Mouse (Mus musculus) G1E (cell line): Measurements from ENCODE around the gene Exoc3l2. TPM values are rescaled to one million over a fixed set of nuclear protein-coding genes. Genes with fewer than 3 reads are reported as not detected.

ENCODE experiments used
- ATAC-seq: 2 replicates; pipeline ENCODE4 v1.8.0; 2016; ENCODE audit warnings: mild to moderate bottlenecking; ENCODE audit not compliant: insufficient number of reproducible peaks, poor library complexity, low FRiP score, severe bottlenecking; ENCODE audit errors: extremely low read depth
- DNase-seq: peaks from one replicate; pipeline ENCODE4 v3.0.0; 2012; ENCODE audit warnings: low spot score
- H3K27me3 ChIP-seq: 2 replicates; pipeline ENCODE4 v1.6.1; 2012; ENCODE audit warnings: mild to moderate bottlenecking, low read length, inconsistent platforms; ENCODE audit not compliant: insufficient read depth
- H3K36me3 ChIP-seq: replicated peaks from 2 replicates; pipeline ENCODE3; 2012; ENCODE audit warnings: mild to moderate bottlenecking, inconsistent platforms
- H3K4me1 ChIP-seq: 2 replicates; pipeline ENCODE4 v1.6.1; 2012; ENCODE audit warnings: low read depth, low read length, inconsistent platforms, mixed read lengths; ENCODE audit not compliant: insufficient read depth
- H3K4me3 ChIP-seq: 2 replicates; pipeline ENCODE4 v1.5.1; 2012; ENCODE audit warnings: low read depth, mild to moderate bottlenecking, inconsistent platforms, low read length, moderate library complexity, mixed read lengths
- H3K9me3 ChIP-seq: replicated peaks from 2 replicates; pipeline ENCODE4 v1.6.1; 2012; ENCODE audit warnings: inconsistent platforms
- CTCF ChIP-seq: IDR thresholded peaks from 2 replicates; pipeline ENCODE4 v1.5.1; 2012; ENCODE audit warnings: low read depth, low read length, inconsistent platforms, mixed read lengths
- GATA1 ChIP-seq: IDR thresholded peaks from 2 replicates; pipeline ENCODE4 v1.6.1; 2012; ENCODE audit warnings: borderline replicate concordance, low read length, inconsistent platforms, mixed read lengths
- GATA2 ChIP-seq: IDR thresholded peaks from 2 replicates; pipeline ENCODE4 v1.6.1; 2012; ENCODE audit warnings: low read depth, low read length, inconsistent platforms, borderline replicate concordance
- POLR2AphosphoS5 ChIP-seq: IDR thresholded peaks from 2 replicates; pipeline ENCODE4 v1.6.1; 2012; ENCODE audit warnings: low read depth, low read length, inconsistent platforms; ENCODE audit not compliant: insufficient replicate concordance
- TAL1 ChIP-seq: conservative IDR thresholded peaks from 2 replicates; pipeline ENCODE4 v1.6.1; 2012; ENCODE audit warnings: low read depth, low read length, inconsistent platforms, mixed read lengths
- polyA plus RNA-seq: library from polyadenylated mRNA; stranded (reverse); fragments of >175 nt; gene quantifications from 2 replicates; pipeline ENCODE4 v1.2.3, GENCODE M21; 2012
- total RNA-seq, 2 experiments: library from RNA; stranded (forward) in 1 of 2; stranded (reverse) in 1 of 2; fragments of 200-1000 nt in 1 of 2; fragments of >200 nt in 1 of 2; fragmentation: Nextera tagmentation in 1 of 2; gene quantifications; 2 replicates each; pipeline ENCODE4 v1.2.3; 2014 to 2017

Gene Exoc3l2
- total and polyA plus RNA-seq, 3 experiments: 0.02 TPM; not detected in 2

DNA sequence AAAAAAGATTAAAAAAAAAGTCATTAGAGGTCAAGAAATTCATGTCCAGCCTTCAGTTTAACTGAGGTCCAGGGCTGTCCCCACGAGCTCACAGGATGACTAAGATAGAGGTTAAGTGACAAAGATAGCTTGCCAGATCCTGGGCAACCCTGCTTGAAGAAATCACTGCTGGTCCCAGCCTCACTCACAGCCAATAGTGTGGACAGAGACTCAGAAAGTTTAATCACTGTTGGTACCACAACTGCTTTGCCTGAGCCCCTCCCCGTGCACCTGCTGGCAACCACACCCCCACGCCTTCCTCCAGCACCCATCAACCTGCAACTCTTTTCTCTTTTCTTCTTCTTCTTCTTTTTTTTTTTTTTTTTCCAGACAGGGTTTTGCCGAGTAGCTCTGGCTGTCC is 39.1 kb upstream of the Exoc3l2 start:
- peaks cover 15% of the 10 kb centered on the region; the same call in 1 of the 2 replicates for H3K27me3 ChIP-seq
- ATAC-seq (no peak), DNase-seq (no peak)
- TF ChIP-seq GATA2 (no peak), GATA1 (no peak), POLR2AphosphoS5 (no peak), TAL1 (no peak), CTCF (no peak)
- no peak overlapping the region for H3K4me3 ChIP-seq
- no peaks in the 10 kb centered on the region for H3K9me3 ChIP-seq
- H3K4me1 ChIP-seq: peaks cover 18% of the 10 kb centered on the region
- peaks cover 38% of the 10 kb centered on the region for H3K36me3 ChIP-seq

DNA sequence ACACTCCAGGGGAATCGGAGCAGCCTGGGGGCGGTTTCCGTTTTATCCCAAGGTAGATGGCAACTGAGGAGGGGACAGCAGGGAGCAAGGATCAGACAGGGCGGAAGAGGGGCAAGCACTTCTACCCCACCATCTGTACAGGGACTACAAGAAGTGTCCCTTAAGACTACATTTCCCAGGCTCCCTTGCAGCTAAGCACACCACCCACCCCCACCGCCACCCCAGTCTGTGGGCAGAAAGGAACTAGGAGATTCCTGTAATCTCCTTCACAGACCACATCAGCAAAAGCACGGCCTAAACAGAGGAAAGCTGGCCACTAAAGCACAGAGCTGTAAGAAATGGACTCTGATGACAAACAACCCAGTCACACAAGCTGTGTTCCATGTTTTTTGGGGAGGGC is 36.8 kb upstream of the Exoc3l2 start:
- Histone ChIP-seq H3K36me3 (peaks cover 60% of the 10 kb centered on the region), H3K27me3 (no peaks in the 10 kb centered on the region), H3K4me1 (peaks cover 6% of the 10 kb centered on the region), H3K9me3 (no peaks in the 10 kb centered on the region), H3K4me3 (no peak overlapping the region)
- no peak for ATAC-seq
- no peak for TF ChIP-seq TAL1
- no peak for TF ChIP-seq POLR2AphosphoS5
- no peak for TF ChIP-seq GATA2
- no peak for TF ChIP-seq CTCF
- TF ChIP-seq GATA1: no peak
- no peak for DNase-seq

DNA sequence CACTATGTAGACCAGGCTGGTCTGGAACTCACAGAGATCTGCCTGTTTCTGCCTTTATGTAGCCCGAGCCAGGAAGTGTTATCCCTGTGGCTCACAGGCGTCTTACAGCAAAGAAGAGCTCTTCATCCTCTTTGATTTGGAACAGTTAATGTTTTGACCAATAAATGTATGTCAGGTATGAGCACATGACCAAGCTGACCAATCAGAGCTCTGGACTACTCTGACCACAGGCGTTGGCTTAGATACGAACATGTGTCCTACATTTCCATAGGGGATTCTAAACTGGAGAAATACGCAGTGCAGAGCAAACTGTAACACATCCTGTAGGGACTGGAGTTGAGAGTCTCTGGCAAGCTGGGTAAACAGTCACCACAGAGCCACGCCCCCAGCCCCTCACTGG is 36.2 kb upstream of the Exoc3l2 start:
- peaks cover 2% of the 10 kb centered on the region; the same call in 1 of the 2 replicates for H3K4me1 ChIP-seq
- ATAC-seq (no peak), DNase-seq (no peak)
- no peaks in the 10 kb centered on the region for H3K9me3 ChIP-seq
- TF ChIP-seq GATA2 (no peak), TAL1 (no peak), CTCF (no peak), GATA1 (no peak), POLR2AphosphoS5 (no peak)
- H3K27me3 ChIP-seq: no peaks in the 10 kb centered on the region
- no peak overlapping the region for H3K4me3 ChIP-seq
- peaks cover 65% of the 10 kb centered on the region for H3K36me3 ChIP-seq

DNA sequence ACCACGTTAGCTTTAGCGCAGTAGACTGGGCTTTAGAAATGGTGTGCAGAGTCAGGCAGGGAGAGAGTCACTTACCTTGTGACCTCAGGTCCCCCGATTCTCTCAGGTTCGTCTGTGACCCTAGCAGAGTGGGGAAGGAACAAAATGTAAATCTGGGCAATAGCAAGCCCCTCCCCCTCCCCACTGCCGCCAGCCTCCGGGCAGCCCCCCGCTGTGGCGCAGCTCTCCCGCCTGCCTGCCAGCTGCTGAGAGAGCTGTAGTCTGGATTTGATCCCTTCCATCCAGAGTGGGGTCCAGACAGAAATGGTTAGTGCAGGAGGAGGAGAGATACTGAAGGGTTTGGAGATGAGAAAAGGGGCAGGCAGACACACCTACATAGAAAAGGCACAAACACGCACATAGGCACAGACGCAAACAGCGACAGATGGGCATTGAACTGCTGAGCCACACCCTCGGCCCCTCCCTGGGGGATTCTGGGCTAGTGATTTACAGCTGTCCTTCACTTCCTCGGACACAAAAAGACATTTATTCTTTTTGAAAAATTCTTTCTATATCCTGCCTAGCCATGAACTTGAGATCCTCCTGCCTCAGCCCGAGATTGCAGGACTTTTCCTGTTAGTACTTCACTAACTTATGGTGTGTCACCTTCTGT is 35.0 kb upstream of the Exoc3l2 start:
- ATAC-seq: no peak
- peaks cover 77% of the 10 kb centered on the region for H3K36me3 ChIP-seq
- TF ChIP-seq POLR2AphosphoS5 (no peak), TAL1 (no peak), CTCF (no peak), GATA1 (no peak), GATA2 (no peak)
- H3K4me1 ChIP-seq: peaks cover 2% of the 10 kb centered on the region; the same call in 1 of the 2 replicates
- H3K9me3 ChIP-seq: peaks cover 4% of the 10 kb centered on the region
- no peak for DNase-seq
- H3K4me3 ChIP-seq: no peak overlapping the region
- H3K27me3 ChIP-seq: no peaks in the 10 kb centered on the region

DNA sequence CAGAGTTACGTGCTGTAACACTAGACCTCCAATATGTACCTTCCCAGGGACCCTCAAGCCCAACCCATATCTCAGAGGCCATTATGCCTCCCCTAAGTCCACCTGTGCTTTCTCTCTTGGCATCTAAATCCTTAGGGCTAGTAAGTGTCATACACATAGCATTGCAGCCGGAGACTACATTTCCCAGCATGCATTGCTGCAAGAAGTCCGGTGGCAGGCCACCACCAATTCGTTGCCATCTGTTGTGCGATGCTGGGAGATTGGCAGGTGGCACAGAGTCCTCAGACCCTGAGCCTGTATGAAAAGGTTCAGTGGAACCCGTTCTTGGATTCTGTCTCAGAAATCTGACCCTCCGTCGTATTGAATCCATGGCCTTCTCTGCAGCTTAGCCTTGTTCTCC is 33.4 kb upstream of the Exoc3l2 start:
- no peak for ATAC-seq
- TF ChIP-seq GATA2 (no peak), GATA1 (no peak), TAL1 (no peak), CTCF (no peak), POLR2AphosphoS5 (no peak)
- H3K36me3 ChIP-seq: peaks cover 93% of the 10 kb centered on the region
- H3K27me3 ChIP-seq: no peaks in the 10 kb centered on the region
- H3K9me3 ChIP-seq: peaks cover 4% of the 10 kb centered on the region
- H3K4me1 ChIP-seq: peaks cover 2% of the 10 kb centered on the region; the same call in 1 of the 2 replicates
- no peak overlapping the region for H3K4me3 ChIP-seq
- no peak for DNase-seq

DNA sequence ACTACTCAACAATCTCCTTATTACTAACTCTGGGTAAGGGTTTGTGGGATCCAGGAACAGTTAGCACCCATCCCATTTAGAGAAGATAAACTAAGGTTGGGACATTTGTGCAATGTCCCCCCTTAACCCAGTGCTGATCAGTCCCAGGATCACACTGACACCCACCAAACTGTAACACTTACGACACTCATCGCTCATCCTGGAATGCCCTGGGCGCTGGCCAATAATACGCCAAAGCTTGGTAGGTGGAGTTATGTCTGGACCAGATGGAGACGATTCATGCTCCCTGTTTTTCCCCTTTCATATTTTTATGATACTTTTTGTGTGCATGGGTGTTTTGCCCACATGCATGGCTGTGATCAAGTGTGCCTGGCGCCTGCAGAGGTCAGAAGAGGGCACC is 32.7 kb upstream of the Exoc3l2 start:
- Histone ChIP-seq H3K4me3 (no peak overlapping the region), H3K36me3 (peaks cover 97% of the 10 kb centered on the region), H3K9me3 (peaks cover 4% of the 10 kb centered on the region), H3K27me3 (no peaks in the 10 kb centered on the region), H3K4me1 (peaks cover 2% of the 10 kb centered on the region; the same call in 1 of the 2 replicates)
- TF ChIP-seq POLR2AphosphoS5: no peak
- TF ChIP-seq CTCF: no peak
- no peak for TF ChIP-seq GATA2
- no peak for TF ChIP-seq GATA1
- no peak for TF ChIP-seq TAL1
- DNase-seq: no peak
- ATAC-seq: no peak
